Mouse (Mus musculus) ovary, postnatal 14 days (tissue): Measurements from ENCODE around the gene Fam3b.
A peak's percentile ranks its signal among the peaks of the same experiment; 100 is the strongest.

Experiments
- DNase-seq: peaks from one replicate; pipeline ENCODE4 v3.0.0; 2022; ENCODE audit warnings: low spot score

Gene Fam3b

GRCm38 (mm10) chr16:97492369-97492768 is 22.2 kb downstream of the Fam3b start:
- no peak for DNase-seq

- DNase-seq, result no peak
Observed at GRCm38 (mm10) chr16:97478655-97479054, 36.0 kb downstream of the Fam3b start.

- DNase-seq, result no peak
Observed at GRCm38 (mm10) chr16:97476524-97476923, 38.1 kb downstream of the Fam3b start.

GRCm38 (mm10) chr16:97475581-97475980 is 39.0 kb downstream of the Fam3b start:
- DNase-seq, result no peak

GRCm38 (mm10) chr16:97474671-97475070 is 39.9 kb downstream of the Fam3b start:
- DNase-seq, result no peak

- no peak for DNase-seq
Observed at GRCm38 (mm10) chr16:97467993-97468791, 46.4 kb downstream of the Fam3b start.

- no peak for DNase-seq
Observed at GRCm38 (mm10) chr16:97467472-97467871, 47.1 kb downstream of the Fam3b start.

GRCm38 (mm10) chr16:97466182-97466957 is 48.2 kb downstream of the Fam3b start:
- DNase-seq, result no peak

- no peak for DNase-seq
Observed at GRCm38 (mm10) chr16:97462481-97463181, 52.0 kb downstream of the Fam3b start, which contains the start of gene Mx1. TSS of gene Mx1 (minus strand) at chr16:97462907.

- no peak for DNase-seq
Observed at GRCm38 (mm10) chr16:97461271-97461670, 53.3 kb downstream of the Fam3b start.

- no peak for DNase-seq
Observed at GRCm38 (mm10) chr16:97459831-97460230, 54.8 kb downstream of the Fam3b start.

- no peak for DNase-seq
Observed at GRCm38 (mm10) chr16:97447386-97447785, 67.2 kb downstream of the Fam3b start.

- DNase-seq, result peak; percentile 41
Observed at GRCm38 (mm10) chr16:97443670-97444263, 70.8 kb downstream of the Fam3b start.

- DNase-seq, result no peak
Observed at GRCm38 (mm10) chr16:97441967-97442366, 72.6 kb downstream of the Fam3b start.

GRCm38 (mm10) chr16:97438191-97438590 is 76.4 kb downstream of the Fam3b start:
- DNase-seq, result no peak

GRCm38 (mm10) chr16:97437448-97438056 is 77.1 kb downstream of the Fam3b start:
- no peak for DNase-seq

- no peak for DNase-seq
Observed at GRCm38 (mm10) chr16:97434206-97434605, 80.4 kb downstream of the Fam3b start.

- peak; percentile 7 for DNase-seq
Observed at GRCm38 (mm10) chr16:97431328-97431727, 83.3 kb downstream of the Fam3b start.

GRCm38 (mm10) chr16:97430091-97430490 is 84.5 kb downstream of the Fam3b start:
- DNase-seq, result no peak

GRCm38 (mm10) chr16:97428026-97428425 is 86.6 kb downstream of the Fam3b start:
- no peak for DNase-seq

- DNase-seq, result no peak
Observed at GRCm38 (mm10) chr16:97423627-97424026, 91.0 kb downstream of the Fam3b start.

GRCm38 (mm10) chr16:97421671-97422070 is 92.9 kb downstream of the Fam3b start:
- no peak for DNase-seq
